In the genomic region with DNA sequence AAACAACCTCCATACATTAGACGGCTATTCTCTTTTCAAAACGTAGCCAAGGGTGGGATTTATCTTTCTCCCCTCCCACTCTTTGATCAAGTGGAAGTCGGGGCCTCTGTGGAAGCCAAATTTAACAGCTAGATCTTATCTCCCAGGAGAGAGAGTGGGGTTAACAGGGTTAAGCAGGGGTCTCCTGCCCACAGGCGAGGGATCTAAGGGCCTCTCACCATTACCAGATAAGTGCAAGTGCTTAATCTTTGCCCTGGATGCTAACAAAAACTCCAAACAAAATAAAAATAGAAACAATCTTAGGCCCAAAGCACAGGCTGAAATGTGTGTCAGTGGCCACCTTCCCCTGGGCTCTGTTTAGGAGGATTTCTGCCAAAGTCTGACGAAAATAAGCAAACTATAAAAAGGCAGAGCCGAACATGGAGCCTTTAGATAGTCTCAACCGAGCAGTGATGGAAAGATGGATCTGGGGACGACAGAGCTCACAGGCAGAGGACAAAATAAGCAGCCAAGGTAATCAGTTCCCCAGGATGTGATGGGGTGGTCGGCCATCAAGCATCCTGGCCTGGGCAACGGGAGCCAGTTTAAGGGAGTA, we compare ENCODE assay signal across 14 mouse cellular contexts.
DNase-seq lines count a peak whose midpoint lies in the region; ATAC-seq and TF ChIP-seq lines count a peak whose summit lies in the region.
"Had no signal": no experiment of that assay in that cellular context is flagged by ENCODE, and none has a peak within 500 bp of the region (broad histone marks: within the 10 kb centered on the region; RNA-seq: fewer than 3 reads in every experiment).

No protein-coding gene starts in this region.

- H3K27ac ChIP-seq in kidney, postnatal 0 days: peak overlapping the region; percentile 71
- H3K27ac ChIP-seq in embryonic facial prominence, embryonic 10.5 days (replicated peaks): peak overlapping the region; percentile 2
- H3K27ac ChIP-seq in limb, embryonic 12.5 days: peak overlapping the region; percentile 12; the same call in 1 of the 2 replicates
- no peak overlapping the region for H3K27ac ChIP-seq in liver, postnatal 0 days (ENCODE audit: low read depth)
- H3K27ac ChIP-seq: liver, embryonic 15.5 days had no signal

- no peak for TF ChIP-seq CTCF in kidney, postnatal 0 days (IDR thresholded peaks at IDR 0.05; ENCODE audit: low read depth)
- TF ChIP-seq CTCF in liver, postnatal 0 days (IDR thresholded peaks at IDR 0.05; ENCODE audit: low read depth): no peak

- H3K27me3 ChIP-seq in kidney, postnatal 0 days (ENCODE audit: insufficient read depth, low read length): no peaks in the 10 kb centered on the region
- H3K27me3 ChIP-seq in embryonic facial prominence, embryonic 10.5 days (replicated peaks; ENCODE audit: low read depth, poor library complexity, severe bottlenecking): peaks cover 16% of the 10 kb centered on the region; the same call in 1 of the 2 replicates
- peaks cover 23% of the 10 kb centered on the region for H3K27me3 ChIP-seq in limb, embryonic 12.5 days
- no peaks in the 10 kb centered on the region for H3K27me3 ChIP-seq in liver, postnatal 0 days (ENCODE audit: insufficient read depth, low read length)
- H3K27me3 ChIP-seq: liver, embryonic 15.5 days had no signal

- H3K4me3 ChIP-seq in kidney, postnatal 0 days (replicated peaks; ENCODE audit: low read depth, low read length): no peak overlapping the region
- no peak overlapping the region for H3K4me3 ChIP-seq in embryonic facial prominence, embryonic 10.5 days
- no peak overlapping the region for H3K4me3 ChIP-seq in limb, embryonic 12.5 days (replicated peaks)
- no peak overlapping the region for H3K4me3 ChIP-seq in liver, postnatal 0 days (ENCODE audit: low read depth, low read length)
- H3K4me3 ChIP-seq: liver, embryonic 15.5 days had no signal

- no peaks in the 10 kb centered on the region for H3K36me3 ChIP-seq in kidney, postnatal 0 days (ENCODE audit: insufficient read depth, low read length)
- no peaks in the 10 kb centered on the region for H3K36me3 ChIP-seq in embryonic facial prominence, embryonic 10.5 days (replicated peaks)
- 0 out of 2 replicates have a peak, but pooled peaks cover 4% of the 10 kb centered on the region for H3K36me3 ChIP-seq in limb, embryonic 12.5 days
- H3K36me3 ChIP-seq in liver, postnatal 0 days (replicated peaks; ENCODE audit: insufficient read depth, low read length): peaks cover 13% of the 10 kb centered on the region
- H3K36me3 ChIP-seq: liver, embryonic 15.5 days had no signal

- WGBS in kidney, postnatal 0 days: 36% methylated on average over 10 of the region's 10 CpGs
- WGBS in embryonic facial prominence, embryonic 10.5 days: 34% methylated on average over 10 of the region's 10 CpGs
- 16% methylated on average over 10 of the region's 10 CpGs for WGBS in limb, embryonic 12.5 days
- 49% methylated on average over 10 of the region's 10 CpGs for WGBS in liver, postnatal 0 days (ENCODE audit: insufficient replicate concordance)

- peaks cover 14% of the 10 kb centered on the region; the same call in 1 of the 2 replicates for H3K4me1 ChIP-seq in kidney, postnatal 0 days (replicated peaks; ENCODE audit: insufficient read depth, low read length)
- H3K4me1 ChIP-seq in embryonic facial prominence, embryonic 10.5 days: peaks cover 50% of the 10 kb centered on the region
- H3K4me1 ChIP-seq in limb, embryonic 12.5 days (replicated peaks): peaks cover 65% of the 10 kb centered on the region
- peaks cover 10% of the 10 kb centered on the region; the same call in 1 of the 2 replicates for H3K4me1 ChIP-seq in liver, postnatal 0 days (ENCODE audit: insufficient read depth)

- no peak overlapping the region for H3K4me2 ChIP-seq in kidney, postnatal 0 days (ENCODE audit: low read length)
- H3K4me2 ChIP-seq in limb, embryonic 12.5 days: no peak overlapping the region
- H3K4me2 ChIP-seq in liver, postnatal 0 days (ENCODE audit: low read depth, low read length): no peak overlapping the region
- H3K4me2 ChIP-seq: liver, embryonic 15.5 days had no signal

- DNase-seq in heart, adult 11 months: peak; percentile 92
- no peak for DNase-seq in heart, postnatal 10 days
- peak; percentile 65 for DNase-seq in kidney, postnatal 0 days (ENCODE audit: low spot score)
- no peak for DNase-seq in kidney, postnatal 10 days
- DNase-seq in embryonic facial prominence, embryonic 10.5 days (ENCODE audit: low spot score): no peak
- no peak for DNase-seq in liver
- no peak for DNase-seq in liver, postnatal 0 days
- DNase-seq: cerebellum, adult 9-11 months; kidney, postnatal 14 days; thymus, postnatal 36 days had no signal

- intact Hi-C loops in heart, postnatal 10 days (cut with DNase I): loop anchor here (5.0 kb wide), 1 partner anchor 182 kb away; no protein-coding TSS in a partner anchor

- no peak for ATAC-seq in kidney, postnatal 0 days (replicated peaks; ENCODE audit: low FRiP score, low read depth)
- ATAC-seq in limb, embryonic 12.5 days (ENCODE audit: insufficient number of reproducible peaks, insufficient read depth, low FRiP score, low TSS enrichment, low read depth): no peak
- ATAC-seq in liver, postnatal 0 days: no peak
- ATAC-seq: forebrain, embryonic 16.5 days had no signal

- TF ChIP-seq EP300 in liver, postnatal 0 days (IDR thresholded peaks at IDR 0.05; ENCODE audit: low read depth): no peak

- no peak overlapping the region for H3K9ac ChIP-seq in kidney, postnatal 0 days (ENCODE audit: low read depth, low read length)
- H3K9ac ChIP-seq in limb, embryonic 12.5 days (replicated peaks): no peak overlapping the region
- no peak overlapping the region for H3K9ac ChIP-seq in liver, postnatal 0 days (replicated peaks)
- H3K9ac ChIP-seq: liver, embryonic 15.5 days had no signal

- H3K9me3 ChIP-seq in kidney, postnatal 0 days (replicated peaks; ENCODE audit: low read length): no peaks in the 10 kb centered on the region
- no peaks in the 10 kb centered on the region for H3K9me3 ChIP-seq in embryonic facial prominence, embryonic 10.5 days
- H3K9me3 ChIP-seq in limb, embryonic 12.5 days: no peaks in the 10 kb centered on the region
- H3K9me3 ChIP-seq in liver, postnatal 0 days (ENCODE audit: low read length): no peaks in the 10 kb centered on the region
- H3K9me3 ChIP-seq: G1E; liver, embryonic 15.5 days had no signal

Comparison
In these comparisons a context has a peak if more than half of its experiments do, and no peak if none do; other contexts are left out.
1. DNase-seq: peak in heart, adult 11 months (single experiment) and kidney, postnatal 0 days (single experiment); none in heart, postnatal 10 days (0 of 2), kidney, postnatal 10 days (single experiment), embryonic facial prominence, embryonic 10.5 days (single experiment), liver (single experiment) and liver, postnatal 0 days (single experiment).